Mouse (Mus musculus): ENCODE results near the gene Ces2a.

DNA sequence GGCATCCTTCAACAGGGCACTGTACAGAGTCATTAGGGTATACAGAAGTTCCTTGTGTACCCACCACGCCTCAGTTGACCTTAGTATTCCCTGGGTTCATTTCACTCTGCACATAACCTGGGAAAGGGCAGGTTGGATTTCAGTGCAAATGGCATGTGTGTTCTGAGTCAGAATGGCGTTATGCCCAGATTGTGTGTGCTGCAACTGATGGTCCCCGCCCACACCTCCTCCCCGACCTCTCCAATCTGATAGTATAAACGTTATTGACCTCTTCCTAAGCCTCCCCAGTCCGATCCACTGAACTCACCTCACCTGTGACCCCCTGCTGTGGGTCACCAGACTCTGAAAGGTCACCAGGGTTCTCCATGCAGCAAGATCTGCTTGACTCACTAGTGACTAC lies 1.8 kb upstream of the Ces2a start:
- TF ChIP-seq CTCF (IDR thresholded peaks at IDR 0.05; ENCODE audit: low read depth) (no peak), EP300 (optimal IDR thresholded peaks at IDR 0.05) (no peak)
